Comparison of ENCODE assay signal across 10 mouse cellular contexts in the genomic region with DNA sequence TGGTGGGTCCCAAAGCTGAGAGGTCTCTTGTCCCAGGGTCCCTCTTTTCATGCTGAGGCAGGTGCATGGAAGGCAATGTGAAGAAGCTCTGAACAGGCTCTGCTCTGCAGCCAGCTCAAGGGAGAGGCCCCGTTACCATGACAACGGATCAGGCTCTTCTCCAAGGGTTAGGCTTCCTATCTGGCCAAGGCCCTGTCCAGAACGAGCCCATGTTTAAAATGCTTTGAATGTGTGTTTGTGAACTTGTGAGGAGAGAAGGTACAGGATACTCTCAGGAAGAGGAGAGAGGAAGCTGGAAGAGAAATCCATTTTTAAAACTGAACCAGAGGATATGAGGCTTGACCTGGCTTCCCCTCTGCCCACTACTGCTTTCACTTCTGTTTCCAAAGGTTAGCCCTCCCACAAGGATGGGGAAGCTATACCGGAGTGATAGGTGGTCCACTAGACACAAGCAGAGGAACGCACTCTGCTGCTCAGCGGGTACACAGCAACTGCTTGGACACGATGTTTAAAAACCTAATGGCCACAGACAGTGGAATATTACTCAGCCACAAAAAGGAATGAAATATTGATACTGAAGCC.
DNase-seq lines count a peak whose midpoint lies in the region; ATAC-seq and TF ChIP-seq lines count a peak whose summit lies in the region.
"Had no signal": no experiment of that assay in that cellular context is flagged by ENCODE, and none has a peak within 500 bp of the region (broad histone marks: within the 10 kb centered on the region; RNA-seq: fewer than 3 reads in every experiment).

No protein-coding gene starts in this region.

- H3K9me3 ChIP-seq in heart, embryonic 11.5 days (replicated peaks; ENCODE audit: control insufficient read depth, low read length), result no peaks in the 10 kb centered on the region
- no peaks in the 10 kb centered on the region for H3K9me3 ChIP-seq in MEL (replicated peaks; ENCODE audit: insufficient read depth, low read length)
- no peaks in the 10 kb centered on the region for H3K9me3 ChIP-seq in lung, postnatal 0 days (ENCODE audit: low read length)
- H3K9me3 ChIP-seq: G1E; liver, embryonic 13.5 days had no signal

- ATAC-seq in heart, embryonic 11.5 days (replicated peaks; ENCODE audit: insufficient number of reproducible peaks, low FRiP score, low TSS enrichment), result no peak
- no peak for ATAC-seq in lung, postnatal 0 days
- no peak for ATAC-seq in CD4-positive, CD25-positive, alpha-beta regulatory T cell, adult 4 months

- H3K79me2 ChIP-seq in MEL (ENCODE audit: control insufficient read depth, insufficient read depth, low read length, poor library complexity), result peaks cover 10% of the 10 kb centered on the region

- H3K27me3 ChIP-seq in heart, embryonic 11.5 days (ENCODE audit: control insufficient read depth, insufficient read depth, low read length), result no peaks in the 10 kb centered on the region
- no peaks in the 10 kb centered on the region for H3K27me3 ChIP-seq in MEL (ENCODE audit: control insufficient read depth in 1 of 2, insufficient read depth in 2 of 2, low read length in 2 of 2)
- no peaks in the 10 kb centered on the region for H3K27me3 ChIP-seq in lung, postnatal 0 days (replicated peaks; ENCODE audit: insufficient read depth, low read length)
- H3K27me3 ChIP-seq: liver, embryonic 13.5 days had no signal

- 83% methylated on average over 7 of the region's 7 CpGs for WGBS in heart, embryonic 11.5 days (ENCODE audit: insufficient replicate concordance)
- 63% methylated on average over 7 of the region's 7 CpGs for WGBS in lung, postnatal 0 days

- H3K4me2 ChIP-seq in heart, embryonic 11.5 days, result no peak overlapping the region
- no peak overlapping the region for H3K4me2 ChIP-seq in lung, postnatal 0 days (replicated peaks; ENCODE audit: low read depth, low read length)
- H3K4me2 ChIP-seq: liver, embryonic 13.5 days had no signal

- TF ChIP-seq RAD21 in MEL (IDR thresholded peaks at IDR 0.05; ENCODE audit: low read depth, low read length), result no peak

- no peaks in the 10 kb centered on the region for H3K36me3 ChIP-seq in heart, embryonic 11.5 days (ENCODE audit: control insufficient read depth, insufficient read depth, low read length)
- H3K36me3 ChIP-seq in MEL (ENCODE audit: control insufficient read depth in 1 of 2, insufficient read depth in 2 of 2, low read length in 2 of 2), result peaks cover 5 to 43% of the 10 kb centered on the region in 2 experiments; a peak in 3 of 4 replicates
- no peaks in the 10 kb centered on the region for H3K36me3 ChIP-seq in lung, postnatal 0 days (ENCODE audit: insufficient read depth, low read length)

- no peak overlapping the region for H3K27ac ChIP-seq in heart, embryonic 11.5 days (ENCODE audit: low read depth, low read length)
- H3K27ac ChIP-seq in MEL (ENCODE audit: control insufficient read depth, low read depth, low read length), result no peak overlapping the region
- H3K27ac ChIP-seq in lung, postnatal 0 days (ENCODE audit: low read length), result no peak overlapping the region
- H3K27ac ChIP-seq in left cerebral cortex, adult 2 months, result no peak overlapping the region
- H3K27ac ChIP-seq: liver, embryonic 13.5 days had no signal

- no peak overlapping the region for H3K9ac ChIP-seq in heart, embryonic 11.5 days (ENCODE audit: low read depth, low read length)
- H3K9ac ChIP-seq in MEL (ENCODE audit: control insufficient read depth, low read depth, low read length, poor library complexity, severe bottlenecking), result no peak overlapping the region
- no peak overlapping the region for H3K9ac ChIP-seq in lung, postnatal 0 days (replicated peaks; ENCODE audit: low read depth)
- H3K9ac ChIP-seq: liver, embryonic 13.5 days had no signal

- H3K4me1 ChIP-seq in heart, embryonic 11.5 days (ENCODE audit: control insufficient read depth, insufficient read depth, low read length), result peaks cover 35% of the 10 kb centered on the region
- peaks cover 27 to 35% of the 10 kb centered on the region in 2 experiments for H3K4me1 ChIP-seq in MEL (ENCODE audit: control insufficient read depth in 1 of 2, insufficient read depth in 2 of 2, low read length in 2 of 2)
- H3K4me1 ChIP-seq in lung, postnatal 0 days (ENCODE audit: insufficient read depth, low read depth, low read length), result peaks cover 20% of the 10 kb centered on the region

- no peak for TF ChIP-seq EP300 in MEL (IDR thresholded peaks at IDR 0.05; ENCODE audit: low read depth in 1 of 2, low read length in 2 of 2)
- TF ChIP-seq EP300 in lung, postnatal 0 days (IDR thresholded peaks at IDR 0.05), result no peak

- DNase-seq in heart, adult 18-20 months, result peak; percentile 64 to 81
- peak; percentile 64 for DNase-seq in MEL (ENCODE audit: low read depth, low spot score)
- peak; percentile 51 for DNase-seq in cerebellum, adult 9-11 months
- DNase-seq in lung, postnatal 0 days (ENCODE audit: low spot score), result peak; percentile 42
- no peak for DNase-seq in left cerebral cortex, adult 2 months (ENCODE audit: extremely low spot score in 1 of 2, low spot score in 2 of 2)
- DNase-seq in urinary bladder, postnatal 36 days (ENCODE audit: low spot score in 2 of 2), result no peak
- DNase-seq: liver, embryonic 13.5 days had no signal

- intact Hi-C loops in left cerebral cortex, adult 2 months (cut with DNase I), result no loop called here

- TF ChIP-seq CTCF in MEL (IDR thresholded peaks at IDR 0.05 in 2 of 3, conservative IDR thresholded peaks at IDR 0.05 in 1 of 3; ENCODE audit: control insufficient read depth in 1 of 3, insufficient read depth in 1 of 3, low read depth in 2 of 3, low read length in 3 of 3, poor library complexity in 1 of 3, severe bottlenecking in 1 of 3), result no peak
- TF ChIP-seq CTCF in lung, postnatal 0 days (IDR thresholded peaks at IDR 0.05), result no peak
- no peak for TF ChIP-seq CTCF in left cerebral cortex, adult 2 months (IDR thresholded peaks at IDR 0.05)

- no peak for TF ChIP-seq POLR2A in MEL (IDR thresholded peaks at IDR 0.05; ENCODE audit: control insufficient read depth in 1 of 2, insufficient read depth in 1 of 2, low read depth in 1 of 2, low read length in 2 of 2, poor library complexity in 1 of 2)

- no peak overlapping the region for H3K4me3 ChIP-seq in heart, embryonic 11.5 days (ENCODE audit: low read depth, low read length)
- no peak overlapping the region for H3K4me3 ChIP-seq in MEL (ENCODE audit: control insufficient read depth in 1 of 2, insufficient read depth in 1 of 2, low read depth in 2 of 2, low read length in 2 of 2)
- H3K4me3 ChIP-seq in lung, postnatal 0 days (ENCODE audit: low read depth, low read length), result no peak overlapping the region
- no peak overlapping the region for H3K4me3 ChIP-seq in left cerebral cortex, adult 2 months
- H3K4me3 ChIP-seq: liver, embryonic 13.5 days had no signal

TF ChIP-seq in MEL, 35 proteins besides CTCF, POLR2A, EP300 and RAD21:
- TF ChIP-seq TBP (IDR thresholded peaks at IDR 0.05; ENCODE audit: low read depth, low read length), result no peak
- TF ChIP-seq RCOR1 (IDR thresholded peaks at IDR 0.05; ENCODE audit: low read depth, low read length), result no peak
- TF ChIP-seq ZMIZ1 (IDR thresholded peaks at IDR 0.05; ENCODE audit: low read depth, low read length), result no peak
- TF ChIP-seq CHD1 (IDR thresholded peaks at IDR 0.05; ENCODE audit: low read depth, low read length), result no peak
- no peak for TF ChIP-seq MAFK (IDR thresholded peaks at IDR 0.05; ENCODE audit: borderline replicate concordance, low read depth, low read length)
- no peak for TF ChIP-seq MYB (IDR thresholded peaks at IDR 0.05; ENCODE audit: low read depth, low read length)
- TF ChIP-seq SMC3 (IDR thresholded peaks at IDR 0.05; ENCODE audit: low read depth, low read length), result no peak
- TF ChIP-seq MEF2A (IDR thresholded peaks at IDR 0.05; ENCODE audit: extremely low read depth, insufficient replicate concordance, low read depth, low read length, poor library complexity, severe bottlenecking), result no peak
- TF ChIP-seq SIN3A (IDR thresholded peaks at IDR 0.05; ENCODE audit: low read length), result no peak
- no peak for TF ChIP-seq ZNF384 (IDR thresholded peaks at IDR 0.05; ENCODE audit: low read depth, low read length)
- TF ChIP-seq BHLHE40 (IDR thresholded peaks at IDR 0.05; ENCODE audit: borderline replicate concordance, low read depth, low read length), result no peak
- TF ChIP-seq NRF1 (IDR thresholded peaks at IDR 0.05; ENCODE audit: insufficient read depth, low read depth, low read length, poor library complexity, severe bottlenecking), result no peak
- no peak for TF ChIP-seq ZKSCAN1 (IDR thresholded peaks at IDR 0.05; ENCODE audit: low read depth, low read length)
- no peak for TF ChIP-seq MAX (IDR thresholded peaks at IDR 0.05; ENCODE audit: low read length)
TF ChIP-seq in MEL: peak in this region for 0.

Comparison
In these comparisons a context has a peak if more than half of its experiments do, and no peak if none do; other contexts are left out.
1. DNase-seq: peak in heart, adult 18-20 months (2 of 2), MEL (single experiment), cerebellum, adult 9-11 months (single experiment) and lung, postnatal 0 days (single experiment); none in left cerebral cortex, adult 2 months (0 of 2) and urinary bladder, postnatal 36 days (0 of 2).